Mouse (Mus musculus) thymus, adult 2 months (tissue): Measurements from ENCODE around the gene Pla2g4b. TPM values are rescaled to one million over a fixed set of nuclear protein-coding genes. Genes with fewer than 3 reads are reported as not detected.

Experiments used
- DNase-seq: peaks from one replicate; pipeline ENCODE4 v3.0.0; 2021
- H3K27ac ChIP-seq: fragments of 200-500 bp; 2 replicates; pipeline ENCODE4 v1.5.1; 2012; ENCODE audit warnings: low read length, control low read depth; ENCODE audit not compliant: control insufficient read depth, insufficient read depth
- H3K27me3 ChIP-seq: fragments of 200-500 bp; 2 replicates; pipeline ENCODE4 v1.6.1; 2012; ENCODE audit warnings: mild to moderate bottlenecking, low read length, moderate library complexity, mixed read lengths; ENCODE audit not compliant: control insufficient read depth, insufficient read depth
- H3K36me3 ChIP-seq: fragments of 200-500 bp; 2 replicates; pipeline ENCODE4 v1.6.1; 2012; ENCODE audit warnings: mild to moderate bottlenecking, low read length, moderate library complexity; ENCODE audit not compliant: control insufficient read depth, insufficient read depth
- H3K4me1 ChIP-seq: fragments of 200-500 bp; replicated peaks from 2 replicates; pipeline ENCODE4 v1.6.1; 2012; ENCODE audit warnings: low read length; ENCODE audit not compliant: control insufficient read depth, insufficient read depth
- H3K4me3 ChIP-seq: fragments of 200-500 bp; 2 replicates; pipeline ENCODE4 v1.5.1; 2012; ENCODE audit warnings: mild to moderate bottlenecking, low read length, control low read depth, moderate library complexity; ENCODE audit not compliant: control insufficient read depth, insufficient read depth
- CTCF ChIP-seq: fragments of 200-500 bp; IDR thresholded peaks from 2 replicates; pipeline ENCODE4 v1.5.1; 2012; ENCODE audit warnings: mild to moderate bottlenecking, control low read depth, low read length, moderate library complexity, borderline replicate concordance; ENCODE audit not compliant: control insufficient read depth, poor library complexity, insufficient read depth; ENCODE audit errors: extremely low read depth
- POLR2A ChIP-seq: fragments of 200-500 bp; IDR thresholded peaks from 2 replicates; pipeline ENCODE4 v1.6.1; 2012; ENCODE audit warnings: mild to moderate bottlenecking, low read length, control low read depth, moderate library complexity; ENCODE audit not compliant: control insufficient read depth, poor library complexity, insufficient read depth; ENCODE audit errors: extremely low read depth
- WGBS: fragments of 180-500 bp; shearing (Covaris S2); methylation state at CpG from one replicate; pipeline ENCODE4 v1.1.7; 2018; 5-methylcytosine and 5-hydroxymethylcytosine counted together
- polyA plus RNA-seq: library from polyadenylated mRNA; depleted of rRNA; stranded (reverse); fragments of >200 nt; gene quantifications from 2 replicates; pipeline ENCODE4 v1.2.3, GENCODE M21; 2012

The Pla2g4b gene
- polyA plus RNA-seq, 1 experiment = 7.7 TPM

- no peak overlapping the region for H3K4me3 ChIP-seq
- H3K36me3 ChIP-seq = no peaks in the 10 kb centered on the region
- 73% methylated on average over 16 of the region's 16 CpGs for WGBS
- no peaks in the 10 kb centered on the region for H3K27me3 ChIP-seq
- peak; percentile 16 for DNase-seq
- H3K4me1 ChIP-seq = no peaks in the 10 kb centered on the region
- H3K27ac ChIP-seq = no peak overlapping the region
- TF ChIP-seq CTCF (no peak), POLR2A (no peak)
Observed at GRCm38 (mm10) chr2:120068555-120069465, 35.6 kb downstream of the Pla2g4b start.

- 73% methylated on average over 8 of the region's 8 CpGs for WGBS
- DNase-seq = no peak
- no peak for TF ChIP-seq CTCF
- no peak for TF ChIP-seq POLR2A
- Histone ChIP-seq H3K36me3 (no peaks in the 10 kb centered on the region), H3K27me3 (no peaks in the 10 kb centered on the region), H3K27ac (no peak overlapping the region), H3K4me3 (no peak overlapping the region), H3K4me1 (no peaks in the 10 kb centered on the region)
Observed at GRCm38 (mm10) chr2:120069466-120069990, 36.3 kb downstream of the Pla2g4b start.

GRCm38 (mm10) chr2:120074096-120074495 lies 40.9 kb downstream of the Pla2g4b start:
- 0 out of 2 replicates have a peak, but pooled peaks cover 4% of the 10 kb centered on the region for H3K4me1 ChIP-seq
- no peak overlapping the region for H3K27ac ChIP-seq
- no peak for DNase-seq
- H3K4me3 ChIP-seq = no peak overlapping the region
- TF ChIP-seq POLR2A (no peak), CTCF (no peak)
- H3K36me3 ChIP-seq = no peaks in the 10 kb centered on the region
- H3K27me3 ChIP-seq = no peaks in the 10 kb centered on the region
- over 99% methylated on average over 4 of the region's 4 CpGs for WGBS

GRCm38 (mm10) chr2:120076076-120076705 lies 43.0 kb downstream of the Pla2g4b start:
- H3K4me3 ChIP-seq = 0 out of 2 replicates have a peak overlapping the region, but pooled peaks have one; percentile 12
- peak; percentile 50 for DNase-seq
- 4% methylated on average over 36 of the region's 36 CpGs for WGBS
- no peaks in the 10 kb centered on the region for H3K27me3 ChIP-seq
- 0 out of 2 replicates have a peak, but pooled peaks cover 4% of the 10 kb centered on the region for H3K4me1 ChIP-seq
- H3K27ac ChIP-seq = no peak overlapping the region
- no peaks in the 10 kb centered on the region for H3K36me3 ChIP-seq
- no peak for TF ChIP-seq POLR2A
- TF ChIP-seq CTCF = peak; percentile 58; the same call in 1 of the 2 replicates

- DNase-seq = no peak
- Histone ChIP-seq H3K4me3 (no peak overlapping the region), H3K4me1 (no peaks in the 10 kb centered on the region), H3K36me3 (no peaks in the 10 kb centered on the region), H3K27ac (no peak overlapping the region), H3K27me3 (no peaks in the 10 kb centered on the region)
- WGBS = 98% methylated on average over 2 of the region's 2 CpGs
- TF ChIP-seq CTCF (no peak), POLR2A (no peak)
Observed at GRCm38 (mm10) chr2:120082416-120082815, 49.2 kb downstream of the Pla2g4b start.

- WGBS = 87% methylated on average over 14 of the region's 14 CpGs
- TF ChIP-seq POLR2A (no peak), CTCF (no peak)
- Histone ChIP-seq H3K36me3 (no peaks in the 10 kb centered on the region), H3K27me3 (no peaks in the 10 kb centered on the region), H3K4me3 (no peak overlapping the region), H3K27ac (no peak overlapping the region), H3K4me1 (no peaks in the 10 kb centered on the region)
- no peak for DNase-seq
Observed at GRCm38 (mm10) chr2:120084593-120085361, 51.6 kb downstream of the Pla2g4b start.
